Mouse (Mus musculus) thymus, adult 2 months (tissue): ENCODE data around the gene Gas2l3.

Experiments
- CTCF ChIP-seq: fragments of 200-500 bp; IDR thresholded peaks from 2 replicates; pipeline ENCODE4 v1.5.1; 2012; ENCODE audit warnings: mild to moderate bottlenecking, control low read depth, low read length, moderate library complexity, borderline replicate concordance; ENCODE audit not compliant: control insufficient read depth, poor library complexity, insufficient read depth; ENCODE audit errors: extremely low read depth
- POLR2A ChIP-seq: fragments of 200-500 bp; IDR thresholded peaks from 2 replicates; pipeline ENCODE4 v1.6.1; 2012; ENCODE audit warnings: mild to moderate bottlenecking, low read length, control low read depth, moderate library complexity; ENCODE audit not compliant: control insufficient read depth, poor library complexity, insufficient read depth; ENCODE audit errors: extremely low read depth

GRCm38 (mm10) chr10:89430751-89431150 is 13.0 kb downstream of the Gas2l3 start:
- TF ChIP-seq CTCF = no peak
- TF ChIP-seq POLR2A = no peak
